Mouse (Mus musculus): Measurements from ENCODE around the gene Tango6.

DNA sequence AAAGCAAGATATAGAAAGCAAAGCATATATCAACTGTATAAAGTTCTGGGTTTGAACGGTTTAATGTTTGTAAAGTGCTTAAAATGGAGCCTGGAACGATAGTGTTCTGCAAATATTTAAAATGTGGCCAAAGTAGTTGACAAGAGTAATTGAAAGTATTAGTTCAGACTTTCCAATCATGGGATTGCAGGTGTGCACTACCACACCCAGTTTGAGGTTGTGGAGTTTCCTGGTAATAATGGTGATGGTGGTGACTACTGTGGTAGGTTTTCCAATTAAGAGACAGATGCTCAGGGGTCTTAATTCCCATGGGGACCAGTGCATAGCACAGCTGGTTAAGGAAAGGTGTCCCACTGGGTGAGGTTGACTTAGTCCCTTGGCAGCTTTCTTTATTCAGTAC is 36.7 kb upstream of the Tango6 start:
- TF ChIP-seq POLR2A (IDR thresholded peaks at IDR 0.05; ENCODE audit: low read depth, low read length) (no peak), CTCF (IDR thresholded peaks at IDR 0.05; ENCODE audit: extremely low read depth, insufficient read length, insufficient replicate concordance, low read depth, low read length) (no peak)
